Mouse (Mus musculus) small intestine, adult 2 months (tissue): ENCODE results near the gene Pde12.

Experiments
- CTCF ChIP-seq: fragments of 200-500 bp; IDR thresholded peaks from 2 replicates; pipeline ENCODE4 v1.5.1; 2012; ENCODE audit warnings: low read depth, mild to moderate bottlenecking, control low read depth, inconsistent platforms, low read length, moderate library complexity, mixed read lengths; ENCODE audit not compliant: insufficient replicate concordance, insufficient read length; ENCODE audit errors: extremely low read depth
- POLR2A ChIP-seq: fragments of 200-500 bp; IDR thresholded peaks from 2 replicates; pipeline ENCODE4 v1.6.1; 2012; ENCODE audit warnings: low read depth, mild to moderate bottlenecking, control low read depth, inconsistent platforms, low read length, moderate library complexity

DNA sequence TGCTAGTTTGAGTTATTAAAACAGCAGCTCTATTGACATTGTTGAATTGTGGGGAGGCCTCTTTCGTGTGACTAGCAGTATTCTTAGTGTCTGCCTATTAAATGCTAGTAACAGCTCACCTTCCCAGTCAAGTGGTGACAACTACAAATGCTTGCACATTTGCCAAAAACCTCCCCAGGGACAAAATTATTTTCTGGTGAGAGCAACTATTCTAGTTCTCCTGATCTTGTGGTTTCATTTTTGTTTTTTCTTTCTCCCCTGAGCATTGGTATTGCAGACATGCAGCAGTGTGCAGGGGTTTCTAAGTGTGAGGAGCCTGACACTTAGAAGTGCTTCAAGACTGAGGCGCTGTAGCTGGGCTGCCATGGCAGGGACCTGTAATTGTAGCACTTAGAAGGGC is 21.9 kb downstream of the Pde12 start:
- TF ChIP-seq CTCF (no peak), POLR2A (no peak)
